ENCODE assay signal across 21 mouse cellular contexts in genomic region chr4:107097871-107098270, GRCm38 (mm10). TPM values are rescaled to one million over a fixed set of nuclear protein-coding genes. Genes with fewer than 3 reads are reported as not detected.
DNase-seq lines count a peak whose midpoint lies in the region; ATAC-seq and TF ChIP-seq lines count a peak whose summit lies in the region.
"Had no signal": no experiment of that assay in that cellular context is flagged by ENCODE, and none has a peak within 500 bp of the region (broad histone marks: within the 10 kb centered on the region; RNA-seq: fewer than 3 reads in every experiment).

No protein-coding gene starts in this region.

- TF ChIP-seq CTCF in cerebellum, adult 2 months (IDR thresholded peaks at IDR 0.05; ENCODE audit: borderline replicate concordance, insufficient read depth, low read depth, low read length), result no peak
- TF ChIP-seq CTCF in stomach, postnatal 0 days (IDR thresholded peaks at IDR 0.05; ENCODE audit: low read depth), result no peak

- TF ChIP-seq POLR2A in cerebellum, adult 2 months (IDR thresholded peaks at IDR 0.05; ENCODE audit: borderline replicate concordance, insufficient read depth, low read length), result no peak

- H3K27me3 ChIP-seq in cerebellum, adult 2 months (ENCODE audit: control insufficient read depth, insufficient read depth, low read length), result no peaks in the 10 kb centered on the region
- H3K27me3 ChIP-seq in kidney, embryonic 15.5 days, result 0 out of 2 replicates have a peak, but pooled peaks cover 8% of the 10 kb centered on the region
- no peaks in the 10 kb centered on the region for H3K27me3 ChIP-seq in stomach, embryonic 15.5 days (replicated peaks)
- H3K27me3 ChIP-seq in stomach, postnatal 0 days (ENCODE audit: control insufficient read depth, insufficient read depth, low read length), result no peaks in the 10 kb centered on the region
- no peaks in the 10 kb centered on the region for H3K27me3 ChIP-seq in neural tube, embryonic 13.5 days
- H3K27me3 ChIP-seq: embryonic facial prominence, embryonic 12.5 days; forebrain, embryonic 12.5 days had no signal

- 43% methylated on average over 15 of the region's 15 CpGs for WGBS in cerebellum, adult 2 months
- WGBS in kidney, embryonic 15.5 days, result 23% methylated on average over 15 of the region's 15 CpGs
- 32% methylated on average over 15 of the region's 15 CpGs for WGBS in stomach, embryonic 15.5 days
- WGBS in stomach, postnatal 0 days, result 45% methylated on average over 15 of the region's 15 CpGs
- WGBS in neural tube, embryonic 13.5 days, result 54% methylated on average over 15 of the region's 15 CpGs

- H3K4me2 ChIP-seq in kidney, embryonic 15.5 days, result 0 out of 2 replicates have a peak overlapping the region, but pooled peaks have one; percentile 28
- peak overlapping the region; percentile 23 for H3K4me2 ChIP-seq in stomach, embryonic 15.5 days
- no peak overlapping the region for H3K4me2 ChIP-seq in stomach, postnatal 0 days (replicated peaks; ENCODE audit: low read depth)
- no peak overlapping the region for H3K4me2 ChIP-seq in neural tube, embryonic 13.5 days
- H3K4me2 ChIP-seq: embryonic facial prominence, embryonic 12.5 days; forebrain, embryonic 12.5 days; liver, embryonic 11.5 days had no signal

- no peak overlapping the region for H3K27ac ChIP-seq in cerebellum, adult 2 months (ENCODE audit: insufficient read depth, low read length)
- no peak overlapping the region for H3K27ac ChIP-seq in kidney, embryonic 15.5 days
- no peak overlapping the region for H3K27ac ChIP-seq in stomach, embryonic 15.5 days
- no peak overlapping the region for H3K27ac ChIP-seq in stomach, postnatal 0 days (replicated peaks)
- peak overlapping the region; percentile 55 for H3K27ac ChIP-seq in neural tube, embryonic 13.5 days (replicated peaks)
- H3K27ac ChIP-seq: embryonic facial prominence, embryonic 12.5 days; forebrain, embryonic 12.5 days; heart, adult 2 months; left cerebral cortex, adult 2 months had no signal

- no peak overlapping the region for H3K4me3 ChIP-seq in cerebellum, adult 2 months (replicated peaks; ENCODE audit: insufficient read depth, low read depth, low read length)
- H3K4me3 ChIP-seq in kidney, embryonic 15.5 days (replicated peaks), result no peak overlapping the region
- no peak overlapping the region for H3K4me3 ChIP-seq in stomach, embryonic 15.5 days (replicated peaks)
- no peak overlapping the region for H3K4me3 ChIP-seq in stomach, postnatal 0 days (ENCODE audit: low read depth, low read length)
- no peak overlapping the region for H3K4me3 ChIP-seq in neural tube, embryonic 13.5 days
- H3K4me3 ChIP-seq: embryonic facial prominence, embryonic 12.5 days; forebrain, embryonic 12.5 days; heart, adult 2 months; left cerebral cortex, adult 2 months had no signal

- TF ChIP-seq EP300 in stomach, postnatal 0 days (optimal IDR thresholded peaks at IDR 0.05), result no peak

- no peaks in the 10 kb centered on the region for H3K9me3 ChIP-seq in kidney, embryonic 15.5 days (replicated peaks)
- H3K9me3 ChIP-seq in stomach, embryonic 15.5 days, result no peaks in the 10 kb centered on the region
- no peaks in the 10 kb centered on the region for H3K9me3 ChIP-seq in stomach, postnatal 0 days (ENCODE audit: control insufficient read depth, low read length)
- no peaks in the 10 kb centered on the region for H3K9me3 ChIP-seq in neural tube, embryonic 13.5 days
- H3K9me3 ChIP-seq: embryonic facial prominence, embryonic 12.5 days; forebrain, embryonic 12.5 days had no signal

- H3K36me3 ChIP-seq in kidney, embryonic 15.5 days, result no peaks in the 10 kb centered on the region
- H3K36me3 ChIP-seq in stomach, embryonic 15.5 days, result no peaks in the 10 kb centered on the region
- H3K36me3 ChIP-seq in stomach, postnatal 0 days (ENCODE audit: control insufficient read depth, insufficient read depth, low read length), result no peaks in the 10 kb centered on the region
- no peaks in the 10 kb centered on the region for H3K36me3 ChIP-seq in neural tube, embryonic 13.5 days
- H3K36me3 ChIP-seq: embryonic facial prominence, embryonic 12.5 days; forebrain, embryonic 12.5 days had no signal

- DNase-seq in cerebellum, postnatal 10 days, result peak; percentile 63 to 72
- no peak for DNase-seq in cerebellum, adult 2 months
- no peak for DNase-seq in kidney, postnatal 10 days
- no peak for DNase-seq in stomach, postnatal 0 days (ENCODE audit: low spot score)
- no peak for DNase-seq in layer of hippocampus, adult 18-20 months (ENCODE audit: low spot score in 2 of 2)
- DNase-seq: B cell, adult 2 months; cerebellum, adult 18-20 months; heart, adult 2 months; heart, postnatal 4 days; thymus, postnatal 36 days had no signal

- ATAC-seq in kidney, embryonic 15.5 days (replicated peaks; ENCODE audit: low FRiP score), result no peak; the same call in 1 of the 2 replicates
- no peak for ATAC-seq in stomach, embryonic 15.5 days (ENCODE audit: insufficient read depth, low FRiP score, low read depth)
- ATAC-seq in stomach, postnatal 0 days (ENCODE audit: low FRiP score, low TSS enrichment), result no peak
- ATAC-seq in neural tube, embryonic 13.5 days (ENCODE audit: low read depth), result no peak
- ATAC-seq: lung, postnatal 0 days had no signal

- peaks cover 5% of the 10 kb centered on the region; the same call in 1 of the 2 replicates for H3K4me1 ChIP-seq in cerebellum, adult 2 months (ENCODE audit: control insufficient read depth, insufficient read depth, low read length)
- H3K4me1 ChIP-seq in kidney, embryonic 15.5 days, result peaks cover 14% of the 10 kb centered on the region
- peaks cover 6% of the 10 kb centered on the region; the same call in 1 of the 2 replicates for H3K4me1 ChIP-seq in stomach, embryonic 15.5 days
- no peaks in the 10 kb centered on the region for H3K4me1 ChIP-seq in stomach, postnatal 0 days (replicated peaks; ENCODE audit: control insufficient read depth, insufficient read depth)
- H3K4me1 ChIP-seq in neural tube, embryonic 13.5 days (replicated peaks), result peaks cover 28% of the 10 kb centered on the region

- H3K9ac ChIP-seq in kidney, embryonic 15.5 days, result no peak overlapping the region
- H3K9ac ChIP-seq in stomach, embryonic 15.5 days, result no peak overlapping the region
- no peak overlapping the region for H3K9ac ChIP-seq in stomach, postnatal 0 days (ENCODE audit: low read length)
- H3K9ac ChIP-seq in neural tube, embryonic 13.5 days, result no peak overlapping the region
- H3K9ac ChIP-seq: embryonic facial prominence, embryonic 12.5 days; forebrain, embryonic 12.5 days had no signal

RNA-seq across cellular contexts. Expression of gene Cdcp2, which starts 1.2 kb away (rescaled TPM):
- not detected in 2 replicates for polyA plus RNA-seq in cerebellum, adult 2 months (2012; rRNA removed)
- 0.08 and 0.12 TPM in 2 replicates for polyA plus RNA-seq in kidney, embryonic 15.5 days (2015; fragmentation: Nextera tagmentation; extraction: Ambion mirVana)
- polyA plus RNA-seq in stomach, embryonic 15.5 days (2015; fragmentation: Nextera tagmentation; extraction: Ambion mirVana), result not detected in 2 replicates
- not detected in 2 replicates for polyA plus RNA-seq in stomach, postnatal 0 days (2015; fragmentation: Nextera tagmentation; extraction: Ambion mirVana)
- not detected in 2 replicates for polyA plus RNA-seq in neural tube, embryonic 13.5 days (2015; fragmentation: Nextera tagmentation; extraction: Ambion mirVana)
- total RNA-seq in layer of hippocampus, adult 18-20 months (2021), result not detected
- total RNA-seq: gastrocnemius, adult 18-20 months; heart, adult 2 months; heart, postnatal 4 days; left cerebral cortex, adult 2 months; neutrophil, adult 5-6 weeks had no signal
- polyA plus RNA-seq: forebrain, embryonic 12.5 days; heart, adult 2 months; large intestine, adult 2 months; liver, embryonic 11.5 days had no signal

RNA-seq across cellular contexts. Expression of gene Cyb5rl, which starts 31.1 kb away (rescaled TPM):
- polyA plus RNA-seq in cerebellum, adult 2 months (2012; rRNA removed), result 5.5 and 5.7 TPM in 2 replicates
- polyA plus RNA-seq in kidney, embryonic 15.5 days (2015; fragmentation: Nextera tagmentation; extraction: Ambion mirVana), result 11.1 and 12.1 TPM in 2 replicates
- 6.1 and 7.5 TPM in 2 replicates for polyA plus RNA-seq in stomach, embryonic 15.5 days (2015; fragmentation: Nextera tagmentation; extraction: Ambion mirVana)
- 5.6 and 6.2 TPM in 2 replicates for polyA plus RNA-seq in stomach, postnatal 0 days (2015; fragmentation: Nextera tagmentation; extraction: Ambion mirVana)
- polyA plus RNA-seq in neural tube, embryonic 13.5 days (2015; fragmentation: Nextera tagmentation; extraction: Ambion mirVana), result 4.5 and 6.9 TPM in 2 replicates
- 1 to 10 TPM; 7.8 TPM for total RNA-seq in layer of hippocampus, adult 18-20 months (2021)

RNA-seq across cellular contexts. Expression of gene Mrpl37, which starts 31.2 kb away (rescaled TPM):
- polyA plus RNA-seq in cerebellum, adult 2 months (2012; rRNA removed), result 99.5 and 107 TPM in 2 replicates
- polyA plus RNA-seq in kidney, embryonic 15.5 days (2015; fragmentation: Nextera tagmentation; extraction: Ambion mirVana), result 108 TPM in 2 replicates
- 89.8 and 100 TPM in 2 replicates for polyA plus RNA-seq in stomach, embryonic 15.5 days (2015; fragmentation: Nextera tagmentation; extraction: Ambion mirVana)
- polyA plus RNA-seq in stomach, postnatal 0 days (2015; fragmentation: Nextera tagmentation; extraction: Ambion mirVana), result 52.6 and 54.6 TPM in 2 replicates
- 76.9 and 80.9 TPM in 2 replicates for polyA plus RNA-seq in neural tube, embryonic 13.5 days (2015; fragmentation: Nextera tagmentation; extraction: Ambion mirVana)
- total RNA-seq in layer of hippocampus, adult 18-20 months (2021), result 10 to 100 TPM; 56.7 to 58.7 TPM

Comparison
In these comparisons a context has a peak if more than half of its experiments do, and no peak if none do; other contexts are left out.
1. DNase-seq: peak in cerebellum, postnatal 10 days (2 of 2); none in cerebellum, adult 2 months (0 of 2), kidney, postnatal 10 days (single experiment), stomach, postnatal 0 days (single experiment) and layer of hippocampus, adult 18-20 months (0 of 2).
2. H3K4me2 ChIP-seq: peak in kidney, embryonic 15.5 days (single experiment) and stomach, embryonic 15.5 days (single experiment); none in stomach, postnatal 0 days (single experiment) and neural tube, embryonic 13.5 days (single experiment).